Mouse (Mus musculus) limb, embryonic 14.5 days (tissue): ENCODE data around the gene Stim1. TPM values are rescaled to one million over a fixed set of nuclear protein-coding genes. Genes with fewer than 3 reads are reported as not detected.

Source experiments
- ATAC-seq: fragments of 200-750 bp; cut with Nextera tagmentation; 2 replicates; pipeline ENCODE4 v1.8.0; 2017; ENCODE audit warnings: low read depth, moderate number of reproducible peaks, moderate TSS enrichment; ENCODE audit not compliant: low FRiP score
- DNase-seq: peaks from one replicate; pipeline ENCODE4 v3.0.0-alpha.2; 2015; ENCODE audit warnings: low spot score
- H3K27ac ChIP-seq: fragments of 300-500 bp; sonication (generic); replicated peaks from 2 replicates; pipeline ENCODE4 v1.5.1; 2014; ENCODE audit warnings: low read depth, mild to moderate bottlenecking, low read length, moderate library complexity, mixed read lengths
- H3K27me3 ChIP-seq: fragments of 300-500 bp; sonication (generic); 2 replicates; pipeline ENCODE4 v1.6.1; 2014; ENCODE audit warnings: low read length, mixed read lengths; ENCODE audit not compliant: control insufficient read depth, insufficient read depth
- H3K36me3 ChIP-seq: fragments of 300-500 bp; sonication (generic); 2 replicates; pipeline ENCODE4 v1.6.1; 2014; ENCODE audit warnings: mild to moderate bottlenecking, low read length, moderate library complexity, mixed read lengths; ENCODE audit not compliant: control insufficient read depth, insufficient read depth
- H3K4me1 ChIP-seq: fragments of 300-500 bp; sonication (generic); 2 replicates; pipeline ENCODE4 v1.6.1; 2014; ENCODE audit warnings: antibody characterized with exemption, low read length, mixed read lengths; ENCODE audit not compliant: control insufficient read depth, insufficient read depth
- H3K4me2 ChIP-seq: fragments of 300-500 bp; sonication (generic); replicated peaks from 2 replicates; pipeline ENCODE4 v1.6.1; 2014; ENCODE audit warnings: low read depth, mild to moderate bottlenecking, low read length, moderate library complexity; ENCODE audit not compliant: severe bottlenecking
- H3K4me3 ChIP-seq: fragments of 300-500 bp; sonication (generic); replicated peaks from 2 replicates; pipeline ENCODE4 v1.5.1; 2014; ENCODE audit warnings: low read length
- H3K9ac ChIP-seq: fragments of 300-500 bp; sonication (generic); 2 replicates; pipeline ENCODE4 v1.6.1; 2014; ENCODE audit warnings: mild to moderate bottlenecking, low read depth, low read length, moderate library complexity; ENCODE audit not compliant: severe bottlenecking
- H3K9me3 ChIP-seq: fragments of 300-500 bp; sonication (generic); 2 replicates; pipeline ENCODE4 v1.6.1; 2016; ENCODE audit warnings: low read length; ENCODE audit not compliant: control insufficient read depth
- POLR2A ChIP-seq: fragments of 200-500 bp; IDR thresholded peaks from 2 replicates; pipeline ENCODE4 v1.8.0; 2012; ENCODE audit warnings: inconsistent platforms, mild to moderate bottlenecking, moderate library complexity, borderline replicate concordance; ENCODE audit not compliant: insufficient read depth, insufficient read length; ENCODE audit errors: extremely low read depth
- WGBS: fragments of 180-500 bp; shearing (Covaris S2); extraction: QIAGEN DNeasy Blood & Tissue Kit; methylation state at CpG from one replicate; pipeline ENCODE4 v1.1.7; 2014; 5-methylcytosine and 5-hydroxymethylcytosine counted together
- polyA plus RNA-seq, 2 experiments: library from polyadenylated mRNA; depleted of rRNA in 1 of 2; stranded (reverse) in 1 of 2; unstranded in 1 of 2; fragments of >200 nt; fragmentation: Nextera tagmentation in 1 of 2; extraction: Ambion mirVana in 1 of 2; gene quantifications; 2 replicates each; pipeline versions ENCODE4 v1.2.1 to v1.2.3; 2012 to 2014

The Stim1 gene
- polyA plus RNA-seq, 2 experiments = 27.7 to 49.1 TPM

DNA sequence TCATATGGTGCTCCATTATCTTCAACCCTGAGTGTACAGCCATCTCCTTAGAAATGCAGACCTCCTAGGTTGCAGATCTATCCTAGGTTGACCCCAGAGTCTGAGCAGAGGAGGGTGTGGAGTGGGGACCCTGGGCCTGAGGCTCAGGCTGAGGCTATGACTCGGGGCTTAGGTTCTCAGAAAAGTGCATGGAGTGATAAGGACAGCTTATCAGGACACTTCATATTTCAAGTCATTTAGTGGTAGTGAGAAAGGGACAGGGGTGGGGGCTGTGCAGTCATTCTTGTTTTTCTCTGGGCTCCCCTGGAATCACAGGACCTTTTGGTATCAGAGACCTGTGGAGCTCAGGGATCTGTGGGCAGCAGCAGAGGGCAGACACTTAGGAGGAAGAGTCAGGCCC, 218.5 kb downstream of the Stim1 start:
- no peak for ATAC-seq
- TF ChIP-seq POLR2A = no peak
- WGBS = 74% methylated on average over 1 of the region's 1 CpGs

More for the DNA sequence above, 218.5 kb downstream of the Stim1 start:
- Histone ChIP-seq H3K27me3 (no peaks in the 10 kb centered on the region), H3K36me3 (no peaks in the 10 kb centered on the region), H3K4me1 (no peaks in the 10 kb centered on the region), H3K9me3 (no peaks in the 10 kb centered on the region), H3K4me3 (no peak overlapping the region), H3K9ac (no peak overlapping the region), H3K4me2 (no peak overlapping the region), H3K27ac (no peak overlapping the region)
- no peak for DNase-seq

Other genes starting within 250 kb of the Stim1 start
- 12.9 and 15.4 TPM in 2 replicates for gene Il18bp, start 249.1 kb upstream of the Stim1 start, polyA plus RNA-seq (2012; rRNA removed)
- gene Il18bp, start 249.1 kb upstream of the Stim1 start, polyA plus RNA-seq (2014; fragmentation: Nextera tagmentation; extraction: Ambion mirVana) = 2.2 and 2.7 TPM in 2 replicates
- gene Rnf121, start 202.3 kb upstream of the Stim1 start, polyA plus RNA-seq (2012; rRNA removed) = 62.3 and 83.0 TPM in 2 replicates
- gene Rnf121, start 202.3 kb upstream of the Stim1 start, polyA plus RNA-seq (2014; fragmentation: Nextera tagmentation; extraction: Ambion mirVana) = 32.6 and 34.1 TPM in 2 replicates
- 65.1 and 77.5 TPM in 2 replicates for gene Xndc1, start 202.3 kb upstream of the Stim1 start, polyA plus RNA-seq (2012; rRNA removed)
- 21.4 and 22.9 TPM in 2 replicates for gene Xndc1, start 202.3 kb upstream of the Stim1 start, polyA plus RNA-seq (2014; fragmentation: Nextera tagmentation; extraction: Ambion mirVana)
- 9.0 and 9.5 TPM in 2 replicates for gene Xntrpc, start 202.1 kb upstream of the Stim1 start, polyA plus RNA-seq (2012; rRNA removed)
- 1.2 and 1.8 TPM in 2 replicates for gene Xntrpc, start 202.1 kb upstream of the Stim1 start, polyA plus RNA-seq (2014; fragmentation: Nextera tagmentation; extraction: Ambion mirVana)
- gene Trpc2, start 184.7 kb upstream of the Stim1 start, polyA plus RNA-seq (2012; rRNA removed) = 5.5 and 10.8 TPM in 2 replicates
- not detected in 2 replicates for gene Trpc2, start 184.7 kb upstream of the Stim1 start, polyA plus RNA-seq (2014; fragmentation: Nextera tagmentation; extraction: Ambion mirVana)
- gene Art1, start 166.1 kb upstream of the Stim1 start, polyA plus RNA-seq (2012; rRNA removed) = 18.2 and 20.4 TPM in 2 replicates
- gene Art1, start 166.1 kb upstream of the Stim1 start, polyA plus RNA-seq (2014; fragmentation: Nextera tagmentation; extraction: Ambion mirVana) = 15.9 and 21.7 TPM in 2 replicates
- 2.4 and 2.9 TPM in 2 replicates for gene Art5, start 158.3 kb upstream of the Stim1 start, polyA plus RNA-seq (2012; rRNA removed)
- gene Art5, start 158.3 kb upstream of the Stim1 start, polyA plus RNA-seq (2014; fragmentation: Nextera tagmentation; extraction: Ambion mirVana) = 2.5 and 3.0 TPM in 2 replicates
- gene Chrna10, start 151.0 kb upstream of the Stim1 start, polyA plus RNA-seq (2012; rRNA removed) = 0.05 and 0.06 TPM in 2 replicates
- not detected in 2 replicates for gene Chrna10, start 151.0 kb upstream of the Stim1 start, polyA plus RNA-seq (2014; fragmentation: Nextera tagmentation; extraction: Ambion mirVana)
- gene Nup98, start 57.6 kb upstream of the Stim1 start, polyA plus RNA-seq (2012; rRNA removed) = 27.3 and 28.3 TPM in 2 replicates
- 38.9 and 41.5 TPM in 2 replicates for gene Nup98, start 57.6 kb upstream of the Stim1 start, polyA plus RNA-seq (2014; fragmentation: Nextera tagmentation; extraction: Ambion mirVana)
- 77.1 and 108 TPM in 2 replicates for gene Pgap2, start 57.6 kb upstream of the Stim1 start, polyA plus RNA-seq (2012; rRNA removed)
- 94.2 and 102 TPM in 2 replicates for gene Pgap2, start 57.6 kb upstream of the Stim1 start, polyA plus RNA-seq (2014; fragmentation: Nextera tagmentation; extraction: Ambion mirVana)
- gene Rhog, start 11.8 kb upstream of the Stim1 start, polyA plus RNA-seq (2012; rRNA removed) = 48.7 and 55.6 TPM in 2 replicates
- gene Rhog, start 11.8 kb upstream of the Stim1 start, polyA plus RNA-seq (2014; fragmentation: Nextera tagmentation; extraction: Ambion mirVana) = 70.3 and 73.7 TPM in 2 replicates
- gene Rrm1, start 173.9 kb downstream of the Stim1 start, polyA plus RNA-seq (2012; rRNA removed) = 66.3 and 79.7 TPM in 2 replicates
- gene Rrm1, start 173.9 kb downstream of the Stim1 start, polyA plus RNA-seq (2014; fragmentation: Nextera tagmentation; extraction: Ambion mirVana) = 115 and 134 TPM in 2 replicates
- not detected in 2 replicates for gene Olfr543, start 213.9 kb downstream of the Stim1 start, polyA plus RNA-seq (2012; rRNA removed)
- gene Olfr543, start 213.9 kb downstream of the Stim1 start, polyA plus RNA-seq (2014; fragmentation: Nextera tagmentation; extraction: Ambion mirVana) = 0.36 and 0.44 TPM in 2 replicates
- gene Olfr544, start 220.5 kb downstream of the Stim1 start, polyA plus RNA-seq (2012; rRNA removed) = not detected in 2 replicates
- 0.11 and 0.18 TPM in 2 replicates for gene Olfr544, start 220.5 kb downstream of the Stim1 start, polyA plus RNA-seq (2014; fragmentation: Nextera tagmentation; extraction: Ambion mirVana)
- gene Olfr545, start 231.8 kb downstream of the Stim1 start, polyA plus RNA-seq (2012; rRNA removed) = not detected in 2 replicates
- not detected in 2 replicates for gene Olfr545, start 231.8 kb downstream of the Stim1 start, polyA plus RNA-seq (2014; fragmentation: Nextera tagmentation; extraction: Ambion mirVana)